Mouse (Mus musculus) brain, adult 10 weeks (tissue): ENCODE data around the gene U2af2. TPM values are rescaled to one million over a fixed set of nuclear protein-coding genes. Genes with fewer than 3 reads are reported as not detected.

Source experiments
- polyA plus RNA-seq: library from polyadenylated mRNA; stranded (reverse); fragments of 350-450 nt; fragmentation: Illumina TruSeq; extraction: RNeasy Lipid Tissue Mini Kit (QIAGEN cat#74804); gene quantifications from one replicate; pipeline ENCODE4 v1.2.3, GENCODE M21; 2015; ENCODE audit warnings: low read depth, low replicate concordance

The U2af2 gene
- 167 TPM for polyA plus RNA-seq

DNA sequence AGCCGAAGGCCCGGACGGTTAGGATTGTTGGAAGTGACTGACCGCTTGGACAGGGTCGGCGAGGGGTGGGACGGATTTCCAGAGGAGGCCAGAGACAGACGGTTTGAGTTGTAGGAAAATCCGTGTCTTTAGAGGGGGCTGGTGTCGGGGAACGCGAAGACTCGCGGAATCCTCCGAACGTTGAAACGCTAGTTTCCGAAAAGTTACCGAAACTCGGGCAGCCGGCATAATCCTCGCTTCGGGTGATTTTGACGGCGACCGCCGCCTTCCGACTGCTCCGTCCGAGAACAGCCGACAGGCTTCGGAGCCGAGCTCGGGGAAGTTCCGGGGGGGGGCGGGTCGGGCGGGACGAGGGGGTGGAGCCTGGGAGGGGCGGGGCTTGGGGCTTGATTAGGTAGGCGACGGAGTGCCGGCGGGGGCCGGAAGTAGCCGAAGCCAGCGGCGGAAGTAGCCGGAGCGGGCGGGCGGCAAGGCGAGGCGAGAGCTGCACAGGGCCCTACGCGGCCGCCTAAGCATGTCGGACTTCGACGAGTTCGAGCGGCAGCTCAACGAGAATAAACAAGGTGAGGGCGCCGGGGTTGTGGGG, at the start of gene U2af2:
Gene U2af2, plus strand, starts transcription at position 370 of the 586 bp plus-strand sequence.

GRCm38 (mm10) chr7:5014251-5015117, 47.5 kb upstream of the U2af2 start, which contains the start of the genes Zfp524 and Fiz1:
TSS of gene Zfp524 (plus strand) at chr7:5014415.
TSS of gene Fiz1 (minus strand) at chr7:5014697.

DNA sequence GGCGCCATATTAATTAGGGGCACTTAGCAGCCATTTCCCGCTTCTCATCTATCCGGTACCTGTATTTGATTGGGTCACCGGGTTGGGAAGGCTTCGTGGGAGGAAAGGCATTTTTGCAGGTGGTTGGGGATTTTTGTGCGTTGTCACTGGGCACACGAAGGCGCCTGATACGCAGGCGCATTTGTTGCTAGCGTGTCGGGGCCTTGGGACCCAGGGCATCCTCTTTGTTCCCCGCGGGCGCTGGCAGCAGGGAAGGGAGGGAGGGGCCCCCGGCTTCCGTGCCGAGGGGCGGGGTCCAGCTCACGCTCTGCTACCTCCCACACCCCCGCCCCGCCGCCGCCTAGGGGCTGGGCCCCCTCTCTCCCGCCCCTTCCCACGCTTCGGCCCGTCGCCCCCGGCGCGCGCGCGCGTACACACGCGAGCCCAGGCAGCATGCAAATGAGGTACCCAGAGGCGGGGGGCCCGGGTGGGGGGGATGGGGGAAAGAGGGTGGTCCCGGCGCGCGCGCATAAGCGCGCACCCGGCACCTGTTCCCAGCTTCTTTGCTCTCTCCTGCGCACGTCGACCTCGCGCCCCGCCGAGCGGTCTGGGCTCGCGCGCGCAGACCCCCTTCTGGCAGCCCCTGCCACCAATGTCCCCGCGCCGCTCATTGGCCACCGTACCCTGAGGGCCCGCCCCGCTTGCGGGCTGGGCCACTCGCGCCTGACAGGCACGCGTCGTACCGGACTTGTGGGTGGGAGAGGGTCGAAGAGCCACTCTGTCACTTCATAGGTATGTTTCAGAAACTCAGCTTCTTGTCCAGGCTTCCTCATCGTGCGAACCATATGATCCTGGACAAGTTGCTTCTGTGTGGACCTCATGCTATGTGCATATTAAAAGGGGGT, 46.6 kb upstream of the U2af2 start, which contains the start of gene Gm44973:
Gene Gm44973, plus strand, starts transcription at position 379 of the 884 bp plus-strand sequence.

DNA sequence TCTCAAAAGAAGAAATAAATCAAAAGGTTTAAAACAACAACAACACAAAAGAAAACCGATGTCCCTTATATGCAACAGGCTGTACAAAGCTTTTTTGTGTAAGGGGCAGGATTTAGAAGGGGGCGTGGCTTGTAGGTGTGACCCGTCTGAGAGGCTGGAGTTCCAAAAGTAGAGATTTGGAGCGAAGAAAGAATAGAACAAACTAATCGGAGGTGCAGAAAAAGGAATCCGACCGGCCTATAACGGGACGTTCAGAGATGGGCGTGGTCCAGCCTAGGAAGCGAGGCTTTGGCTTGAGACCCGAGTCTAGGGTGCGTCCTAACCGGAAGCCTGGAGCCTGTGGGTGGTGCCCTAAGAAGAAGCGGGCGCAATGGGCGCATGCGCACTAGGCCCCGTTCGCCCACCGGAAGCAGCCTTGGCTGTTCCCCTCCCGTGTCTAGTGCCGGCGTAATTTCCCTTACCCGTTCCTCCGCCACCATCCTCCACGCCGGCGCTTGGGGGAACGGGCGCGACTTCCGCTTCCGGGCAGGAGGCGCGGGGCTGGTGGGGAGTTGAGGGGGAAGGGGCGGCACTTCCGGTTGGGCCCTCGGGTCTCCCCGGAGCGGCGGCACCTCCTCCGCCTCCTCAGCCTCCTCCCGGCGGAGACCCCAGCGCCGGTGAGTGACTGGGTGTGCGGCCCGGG, 41.8 kb upstream of the U2af2 start, which contains the start of the genes Zfp865 and Ccdc106:
Gene Zfp865, plus strand, starts transcription at position 377 of the 682 bp plus-strand sequence.
Gene Ccdc106, plus strand, starts transcription at position 554 of the 682 bp plus-strand sequence.

GRCm38 (mm10) chr7:5033818-5034217, 28.1 kb upstream of the U2af2 start, which contains the start of gene 4632433K11Rik:
TSS of gene 4632433K11Rik (plus strand) at chr7:5034118.

GRCm38 (mm10) chr7:5038109-5038732, 23.7 kb upstream of the U2af2 start, which contains the start of gene Zfp784:
TSS of gene Zfp784 (minus strand) at chr7:5038446.

DNA sequence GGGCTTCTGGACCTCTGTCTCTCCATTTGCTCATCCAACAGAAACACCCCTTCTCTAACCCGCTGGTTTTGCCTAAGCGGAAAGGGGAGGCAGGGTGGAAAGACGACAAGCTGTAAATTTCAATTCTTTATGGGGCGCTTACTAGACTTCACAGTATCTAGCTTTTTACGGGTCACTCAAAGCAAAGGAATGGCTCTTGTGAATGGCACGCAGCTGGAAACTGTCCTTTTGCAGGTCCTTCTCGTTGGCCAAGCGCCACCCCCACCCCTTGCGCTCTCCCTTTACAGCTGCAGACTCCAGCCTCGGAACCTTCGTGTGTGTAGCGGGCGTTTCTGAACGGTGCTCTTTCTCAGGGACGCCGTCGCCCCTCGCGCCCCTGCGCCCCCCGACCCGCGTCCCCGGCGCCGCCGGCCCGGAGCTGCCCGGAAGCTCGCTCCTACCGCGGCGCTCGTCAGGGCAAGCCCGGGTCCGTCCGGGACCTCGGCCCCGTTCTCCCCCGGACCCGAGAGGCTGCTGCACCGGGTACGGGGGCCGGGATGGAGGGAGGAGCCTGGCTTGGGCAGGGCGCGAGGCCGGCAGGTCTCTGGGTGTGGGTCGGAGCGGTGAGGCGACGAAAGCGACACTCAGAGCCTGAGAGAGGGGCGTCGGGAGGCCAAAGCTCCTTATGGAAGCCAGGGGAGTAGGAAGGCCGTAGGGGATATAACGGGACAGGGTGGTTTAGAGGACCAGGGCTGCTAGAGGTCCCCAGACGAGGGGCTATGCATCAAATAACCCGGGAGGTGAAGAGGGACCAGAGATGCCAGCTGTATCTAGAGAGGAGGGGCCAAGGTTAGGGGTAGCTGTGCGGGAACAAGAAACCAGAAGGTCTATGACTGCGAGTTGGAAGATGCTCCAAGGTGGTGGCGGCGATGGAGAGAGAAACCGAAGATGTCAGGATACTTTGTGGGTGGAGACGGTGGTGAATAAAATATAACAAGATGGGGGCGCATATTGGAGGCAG, 10.4 kb upstream of the U2af2 start, which contains the start of gene Zfp580:
Gene Zfp580, plus strand, starts transcription at position 346 of the 1,000 bp plus-strand sequence.

DNA sequence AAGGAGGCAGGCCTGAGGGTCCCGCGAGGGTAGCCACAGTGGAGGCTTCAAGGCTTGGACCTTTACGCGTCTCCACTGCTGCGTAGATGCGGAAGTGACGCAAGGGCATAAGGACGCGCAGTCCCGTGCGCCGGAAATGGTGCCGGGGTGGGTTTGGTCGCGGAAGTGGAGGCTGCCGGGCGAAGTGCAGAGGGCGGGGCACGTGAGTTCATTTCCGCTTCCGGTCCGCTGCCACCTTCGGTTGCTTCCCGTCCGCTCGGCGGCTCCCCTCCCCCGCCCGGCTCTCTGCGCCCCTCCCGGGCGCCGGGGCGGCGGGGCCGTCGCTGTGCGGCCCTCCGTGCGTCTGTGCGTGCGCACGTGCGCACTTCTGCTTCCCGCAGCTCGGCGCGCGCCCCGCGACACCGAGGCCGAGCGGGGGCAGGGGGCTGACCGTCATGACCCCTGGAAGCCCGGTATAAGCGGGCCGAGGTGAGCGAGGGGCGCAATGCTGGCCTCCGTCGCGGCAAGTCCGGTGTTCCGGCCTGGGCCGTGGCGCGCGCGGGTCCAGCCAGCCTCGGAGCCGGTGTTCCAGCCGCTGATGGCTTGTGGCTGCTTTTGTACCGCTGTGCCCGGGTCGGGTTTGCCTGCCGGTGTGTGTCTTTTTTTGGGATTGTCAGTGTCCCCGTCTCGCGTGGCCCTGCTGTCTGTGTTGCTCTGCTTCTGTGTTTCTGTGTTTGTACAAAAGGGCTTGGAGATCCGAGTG, 18.2 kb downstream of the U2af2 start, which contains the start of gene Epn1:
Gene Epn1, plus strand, starts transcription at position 226 of the 742 bp plus-strand sequence.

DNA sequence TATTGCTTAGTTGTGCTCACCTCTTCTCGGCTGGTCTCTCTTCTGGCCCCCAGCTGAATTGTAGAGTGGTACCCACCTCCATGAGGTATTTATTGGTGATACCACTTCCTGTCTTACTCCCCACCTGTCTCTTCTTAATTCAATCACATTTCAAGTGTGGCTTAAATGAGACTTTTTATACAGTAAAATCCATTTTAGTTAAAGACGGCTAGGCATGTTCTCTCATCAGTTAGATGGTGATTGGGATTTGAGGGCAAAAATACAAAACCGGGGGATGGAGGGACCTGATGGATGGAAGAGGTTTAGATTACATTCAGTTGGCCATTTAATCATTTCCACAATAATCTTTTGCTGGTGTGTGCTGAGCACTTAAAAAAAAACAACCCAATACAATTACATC, 54.9 kb downstream of the U2af2 start, which contains the start of gene Rfpl4:
Gene Rfpl4, minus strand, starts transcription at position 101 of the 400 bp plus-strand sequence.

DNA sequence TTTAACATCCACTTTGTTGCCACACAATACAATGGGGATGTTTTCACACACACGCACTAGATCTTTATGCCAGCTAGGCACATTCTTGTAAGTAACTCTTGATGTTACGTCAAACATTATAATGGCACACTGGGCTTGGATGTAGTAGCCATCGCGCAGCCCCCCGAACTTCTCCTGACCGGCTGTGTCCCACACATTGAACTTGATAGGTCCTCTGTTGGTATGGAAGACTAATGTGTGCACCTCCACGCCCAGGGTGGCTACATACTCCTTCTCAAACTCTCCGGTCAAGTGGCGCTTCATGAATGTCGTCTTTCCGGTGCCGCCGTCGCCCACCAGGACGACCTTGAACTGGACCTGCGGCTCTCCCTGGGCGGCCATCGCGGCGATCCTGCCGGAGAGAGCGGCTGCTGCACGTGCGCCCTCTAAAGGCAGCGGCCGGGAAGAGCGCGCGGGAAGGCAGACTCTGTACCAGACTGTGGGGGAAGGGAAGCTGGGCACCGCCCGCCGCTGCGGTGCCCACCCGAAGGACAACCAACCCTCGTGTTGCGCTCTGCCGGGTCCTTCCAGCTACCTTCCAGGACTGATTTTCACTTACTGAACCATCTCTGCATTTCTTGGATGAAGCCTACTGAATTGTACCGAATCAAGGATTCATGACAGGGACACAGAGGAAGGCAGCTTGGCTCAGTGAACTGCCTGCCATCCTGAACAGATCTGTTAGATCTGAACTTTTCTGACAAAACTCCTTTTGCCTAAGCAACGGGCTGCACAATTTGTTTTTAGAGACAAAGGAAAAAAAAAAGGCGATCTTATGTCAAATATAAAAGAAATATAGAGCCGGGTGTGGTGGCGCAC, 63.8 kb downstream of the U2af2 start, which contains the start of gene Rasl2-9:
Gene Rasl2-9, minus strand, starts transcription at position 402 of the 858 bp plus-strand sequence.

Other genes with a start within 250 kb of the U2af2 start
- 175 TPM for gene Ube2s, start 249.6 kb upstream of the U2af2 start, polyA plus RNA-seq
- gene Shisa7, start 217.4 kb upstream of the U2af2 start, polyA plus RNA-seq, result 75.7 TPM
- gene Isoc2b, start 191.9 kb upstream of the U2af2 start, polyA plus RNA-seq, result 10.4 TPM
- gene Isoc2a, start 185.0 kb upstream of the U2af2 start, polyA plus RNA-seq, result 16.9 TPM
- not detected for gene Gm36210, start 155.6 kb upstream of the U2af2 start, polyA plus RNA-seq
- 5.6 TPM for gene Zfp628, start 146.9 kb upstream of the U2af2 start, polyA plus RNA-seq
- 103 TPM for gene Nat14, start 140.1 kb upstream of the U2af2 start, polyA plus RNA-seq
- gene Ssc5d, start 136.4 kb upstream of the U2af2 start, polyA plus RNA-seq, result 1.2 TPM
- 0.45 TPM for gene Sbk2, start 97.7 kb upstream of the U2af2 start, polyA plus RNA-seq
- gene Sbk3, start 91.0 kb upstream of the U2af2 start, polyA plus RNA-seq, result 1.1 TPM
- 16.7 TPM for gene Zfp579, start 66.0 kb upstream of the U2af2 start, polyA plus RNA-seq
- 10.3 TPM for gene Zfp524, start 47.7 kb upstream of the U2af2 start, polyA plus RNA-seq
- gene Fiz1, start 47.4 kb upstream of the U2af2 start, polyA plus RNA-seq, result 15.9 TPM
- gene Gm44973, start 46.6 kb upstream of the U2af2 start, polyA plus RNA-seq, result not detected
- gene Zfp865, start 41.8 kb upstream of the U2af2 start, polyA plus RNA-seq, result 17.7 TPM
- gene Ccdc106, start 41.6 kb upstream of the U2af2 start, polyA plus RNA-seq, result 63.8 TPM
- not detected for gene 4632433K11Rik, start 28.0 kb upstream of the U2af2 start, polyA plus RNA-seq
- gene Zfp784, start 23.7 kb upstream of the U2af2 start, polyA plus RNA-seq, result 6.4 TPM
- gene Zfp580, start 10.6 kb upstream of the U2af2 start, polyA plus RNA-seq, result 17.7 TPM
- gene Epn1, start 18.1 kb downstream of the U2af2 start, polyA plus RNA-seq, result 312 TPM
- not detected for gene Rfpl4, start 54.8 kb downstream of the U2af2 start, polyA plus RNA-seq
- 0.49 TPM for gene Rasl2-9, start 63.8 kb downstream of the U2af2 start, polyA plus RNA-seq
- not detected for gene Vmn1r55, start 87.5 kb downstream of the U2af2 start, polyA plus RNA-seq
- gene Vmn1r56, start 134.6 kb downstream of the U2af2 start, polyA plus RNA-seq, result not detected
- not detected for gene Vmn1r57, start 156.3 kb downstream of the U2af2 start, polyA plus RNA-seq